Mouse (Mus musculus): ENCODE results near the gene Plcb1.

GRCm38 (mm10) chr2:134844391-134845238 is 58.7 kb downstream of the Plcb1 start:
- TF ChIP-seq CTCF (IDR thresholded peaks at IDR 0.05; ENCODE audit: insufficient read depth, low read length) (no peak), POLR2A (IDR thresholded peaks at IDR 0.05; ENCODE audit: borderline replicate concordance, extremely low read depth, low read depth, low read length) (no peak)

Data from lung, adult 2 months (tissue).